Mouse (Mus musculus) megakaryocyte progenitor cell, adult 5-6 weeks (primary cell): Measurements from ENCODE around the gene S100a4. TPM values are rescaled to one million over a fixed set of nuclear protein-coding genes. Genes with fewer than 3 reads are reported as not detected.

Experiments
- ATAC-seq: replicated peaks from 2 replicates; pipeline ENCODE4 v1.8.0; 2016; ENCODE audit warnings: mild to moderate bottlenecking, moderate TSS enrichment, inconsistent platforms; ENCODE audit not compliant: poor library complexity
- total RNA-seq, 2 experiments: library from RNA; stranded (forward) in 1 of 2; stranded (reverse) in 1 of 2; fragments of 157-497, 149-512 nt in 1 of 2; fragments of 200-1000 nt in 1 of 2; gene quantifications; 2 replicates each; pipeline versions ENCODE4 v1.2.3 to v1.2.4; 2015 to 2017

S100a4 gene
- total RNA-seq (2015) (31.5 and 39.6 TPM in 2 replicates), total RNA-seq (2017) (19.4 and 53.6 TPM in 2 replicates)

DNA sequence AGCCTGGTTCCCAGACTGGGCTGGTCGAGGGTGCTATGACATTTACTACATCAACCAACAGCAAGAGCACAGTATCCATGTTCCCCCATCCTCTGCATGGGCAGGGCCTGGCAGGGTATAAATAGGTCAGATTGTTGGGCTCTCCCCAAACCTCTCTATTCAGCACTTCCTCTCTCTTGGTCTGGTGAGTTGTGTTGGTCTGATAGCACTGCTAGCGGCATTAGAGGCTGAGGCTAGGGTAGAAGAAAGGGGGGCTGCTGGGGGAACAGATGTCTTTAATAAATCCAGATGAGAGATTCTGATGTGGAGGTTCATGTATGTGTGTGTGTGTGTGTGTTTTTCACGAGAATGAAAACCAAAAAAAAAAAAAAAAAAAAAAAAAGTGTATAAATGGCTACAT, at the start of gene S100a4:
Gene S100a4, plus strand, starts transcription at position 149 of the 400 bp plus-strand sequence.
- peak; percentile 81 for ATAC-seq

- no peak for ATAC-seq
Observed at GRCm38 (mm10) chr3:90555954-90556353, 47.6 kb upstream of the S100a4 start.

- no peak for ATAC-seq
Observed at GRCm38 (mm10) chr3:90560008-90560628, 43.5 kb upstream of the S100a4 start, which contains the start of gene S100a3. Gene S100a3 (plus strand): TSS chr3:90560578.

DNA sequence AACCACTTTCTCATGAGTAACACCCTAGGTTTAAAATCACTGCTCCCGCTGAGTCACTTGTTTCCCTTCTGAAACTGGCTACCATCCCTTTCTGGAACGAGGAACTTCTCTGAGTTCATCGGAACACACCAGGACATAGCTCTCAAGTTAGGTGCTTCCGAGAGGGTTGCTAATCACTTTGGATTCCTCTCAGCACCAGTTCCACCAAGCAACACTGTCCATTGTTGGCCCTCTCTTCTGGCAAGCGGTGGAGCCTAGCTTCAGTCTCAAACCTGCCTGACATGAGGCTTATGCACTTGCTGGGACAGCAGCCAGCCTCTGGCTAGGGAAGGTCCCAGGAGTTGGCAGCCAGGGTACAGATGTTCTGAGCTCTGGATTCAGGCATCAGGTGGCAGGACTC, 28.9 kb upstream of the S100a4 start:
- no peak for ATAC-seq

DNA sequence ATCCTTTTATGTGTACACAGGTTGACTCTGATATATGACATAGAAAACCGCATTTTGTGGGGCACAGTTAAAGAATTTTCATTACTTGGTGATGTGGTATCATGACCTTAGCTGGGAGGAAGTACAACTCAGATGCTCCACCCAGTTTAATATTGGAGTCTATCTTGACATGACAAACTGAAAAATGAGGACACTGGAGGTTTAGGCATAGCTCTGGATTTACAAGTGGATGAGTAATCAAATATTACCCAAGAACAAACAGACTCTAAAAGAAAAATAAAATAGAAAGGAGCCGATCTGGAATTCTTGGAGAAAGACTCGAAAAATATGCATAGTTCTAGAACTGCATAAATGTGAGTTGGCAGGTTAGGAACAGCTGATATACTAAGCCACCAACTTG, 28.3 kb upstream of the S100a4 start:
- no peak for ATAC-seq

DNA sequence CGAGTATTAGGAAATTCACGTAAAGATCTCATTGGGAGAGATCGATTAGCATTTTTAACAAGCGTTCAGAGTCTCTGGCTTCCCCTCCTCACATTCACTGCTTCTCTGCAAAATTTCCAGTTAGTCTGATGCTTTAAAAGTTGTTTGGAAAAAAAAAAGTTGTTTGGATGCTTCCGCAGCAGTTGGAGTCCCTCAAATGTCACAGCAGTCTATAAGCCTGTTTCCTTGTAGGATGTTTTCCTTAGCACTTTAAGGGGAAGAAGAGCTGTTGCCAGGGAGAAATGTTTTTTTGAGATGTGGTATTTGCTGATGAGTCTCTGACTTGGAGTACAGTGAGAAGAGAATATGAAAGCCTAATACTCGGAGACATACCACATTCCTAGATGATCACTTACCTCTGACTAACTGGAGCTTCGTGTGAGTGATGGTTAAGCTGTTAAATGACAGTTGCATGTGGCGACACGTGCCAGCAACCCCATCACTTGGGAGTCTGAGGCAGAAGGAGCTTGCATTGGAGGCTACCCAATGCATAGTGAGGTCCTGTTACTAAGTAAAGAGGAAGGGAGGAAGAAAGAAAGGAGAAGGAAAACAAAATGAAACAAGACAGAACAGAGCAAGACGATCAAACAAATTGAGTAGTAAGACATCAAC, 27.1 kb upstream of the S100a4 start:
- ATAC-seq, result no peak

DNA sequence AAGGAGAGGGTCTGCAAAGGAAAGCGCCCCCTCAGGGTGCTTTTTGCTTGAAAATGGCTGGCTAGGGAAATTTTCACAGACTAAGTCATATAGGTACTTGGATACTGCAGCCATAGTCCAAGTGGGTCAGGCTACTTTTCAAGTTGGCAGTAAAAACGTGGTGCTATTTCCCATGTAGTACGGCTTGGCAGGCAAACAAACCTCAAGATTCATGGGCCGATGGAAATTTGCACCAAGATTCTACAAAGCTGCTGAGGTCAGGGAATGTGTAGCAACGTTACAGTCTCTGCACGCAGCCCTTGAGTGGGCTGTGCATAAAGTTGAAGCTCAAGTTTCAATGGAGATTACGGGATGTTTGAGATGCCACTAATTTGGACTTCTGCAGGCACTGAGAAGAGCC, 24.1 kb upstream of the S100a4 start:
- ATAC-seq, result no peak

- ATAC-seq, result no peak
Observed at GRCm38 (mm10) chr3:90581141-90581540, 22.4 kb upstream of the S100a4 start.

DNA sequence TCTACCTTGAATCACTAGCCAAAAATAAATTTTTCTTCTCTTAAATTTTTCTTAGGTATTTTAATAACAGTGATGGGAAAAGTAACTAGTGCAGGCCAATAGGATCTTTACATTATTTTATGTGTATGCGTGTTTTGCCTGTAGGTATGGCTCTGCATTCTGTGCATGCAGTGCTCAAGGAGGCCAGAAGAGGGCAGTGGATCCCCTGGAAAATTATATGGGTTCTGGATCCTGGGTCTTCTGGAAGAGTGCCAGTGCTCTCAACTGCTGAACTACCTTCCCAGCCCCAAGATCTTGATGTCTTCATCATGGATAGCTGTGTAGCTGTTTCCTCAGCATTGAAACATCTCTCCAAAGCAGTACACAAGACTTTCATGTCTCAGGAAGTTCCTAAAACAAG, 21.4 kb upstream of the S100a4 start:
- ATAC-seq, result no peak

DNA sequence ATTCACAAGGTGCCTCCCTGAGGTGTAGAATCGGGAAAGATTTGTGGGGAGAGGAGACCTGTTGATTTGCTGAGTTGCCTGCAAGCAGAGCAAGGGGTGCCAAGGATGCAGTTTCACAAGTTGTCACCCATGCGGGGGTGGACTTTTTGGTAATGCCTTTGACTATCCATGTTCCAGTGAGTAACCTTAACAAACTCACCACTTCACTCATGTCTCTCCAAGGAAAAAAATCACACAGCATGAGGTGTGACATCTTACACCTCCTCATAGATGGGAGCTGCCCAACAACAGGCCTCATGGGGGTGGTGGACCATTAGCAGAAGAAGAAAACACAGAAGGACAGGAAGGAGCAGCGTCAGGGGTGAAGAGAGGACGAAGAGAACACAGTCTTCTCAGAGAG, 21.0 kb upstream of the S100a4 start:
- ATAC-seq, result no peak

DNA sequence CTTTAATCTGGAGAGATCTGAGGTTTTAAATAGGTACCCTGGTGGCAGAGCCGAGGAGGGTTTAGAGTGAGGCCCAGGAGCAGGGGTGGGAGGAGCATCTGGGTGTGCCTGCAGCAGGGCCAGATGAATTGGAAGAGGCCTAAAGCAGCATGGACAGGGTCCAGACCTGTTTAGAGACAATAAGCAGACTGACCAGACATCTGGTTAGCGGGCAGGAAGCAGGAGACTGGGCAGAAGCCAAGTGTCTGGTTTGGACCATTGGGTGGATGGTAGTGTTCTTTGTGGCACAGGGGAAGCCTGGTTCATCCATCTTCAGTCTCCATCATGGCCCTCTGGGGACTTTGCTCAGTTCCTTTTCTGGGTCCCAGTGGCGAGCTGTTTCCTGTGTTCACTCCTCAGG, 19.7 kb upstream of the S100a4 start:
- no peak for ATAC-seq

- peak; percentile 53 for ATAC-seq
Observed at GRCm38 (mm10) chr3:90585595-90585994, 18.0 kb upstream of the S100a4 start.

DNA sequence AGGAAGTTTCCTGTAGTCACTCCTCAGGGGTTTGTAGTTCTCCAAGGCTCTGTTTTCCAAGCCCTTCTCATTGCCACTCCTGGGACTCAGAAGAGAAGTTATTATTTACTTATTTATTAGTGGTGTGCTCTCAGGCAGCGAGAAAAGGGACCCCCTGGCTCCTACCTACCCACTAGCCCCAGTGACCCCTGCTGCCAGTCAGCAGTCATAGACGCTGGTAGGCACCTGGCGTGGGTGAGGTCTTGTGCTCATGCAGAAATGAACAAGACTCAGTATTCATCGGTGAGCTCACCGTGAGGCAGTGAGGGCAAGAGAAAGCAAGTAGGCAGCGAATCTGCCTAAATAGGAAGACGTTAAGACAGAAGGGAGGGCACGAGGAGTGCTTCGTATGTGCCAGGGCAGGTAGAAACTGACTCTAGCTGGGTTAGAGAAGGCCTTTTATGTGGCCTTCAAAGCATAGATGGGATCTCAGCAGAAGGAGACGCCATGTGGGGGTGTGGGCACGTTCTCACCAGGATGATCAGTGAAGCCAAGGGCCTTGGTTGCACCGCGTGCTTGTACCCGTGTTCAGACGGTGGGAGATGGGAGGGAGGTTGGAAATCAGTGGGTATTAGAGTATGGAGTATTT, 17.4 kb upstream of the S100a4 start:
- no peak for ATAC-seq

DNA sequence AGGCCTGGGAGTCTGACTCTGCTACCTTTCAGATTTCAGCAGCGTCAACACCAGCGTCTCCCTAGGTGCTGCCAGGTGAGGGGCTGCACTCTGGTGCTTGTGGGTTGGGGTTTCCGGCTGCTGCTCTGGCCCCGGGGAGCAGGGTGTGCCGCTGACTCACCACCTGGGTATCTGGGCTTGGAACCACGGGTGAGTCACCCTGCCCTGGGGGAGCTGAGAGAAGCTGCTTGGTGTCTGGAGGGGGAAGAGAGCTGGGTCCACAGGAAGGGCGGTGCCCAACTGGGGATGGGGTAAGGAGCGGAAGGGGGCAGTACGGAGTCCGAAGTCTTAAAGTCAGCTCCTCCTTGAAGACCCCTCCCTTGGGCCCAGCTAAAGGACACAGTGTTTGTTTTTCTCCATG, 16.7 kb upstream of the S100a4 start:
- peak; percentile 81 for ATAC-seq

- peak; percentile 8 for ATAC-seq
Observed at GRCm38 (mm10) chr3:90587361-90588101, 16.0 kb upstream of the S100a4 start.

- ATAC-seq, result peak; percentile 60
Observed at GRCm38 (mm10) chr3:90589390-90589789, 14.2 kb upstream of the S100a4 start.

DNA sequence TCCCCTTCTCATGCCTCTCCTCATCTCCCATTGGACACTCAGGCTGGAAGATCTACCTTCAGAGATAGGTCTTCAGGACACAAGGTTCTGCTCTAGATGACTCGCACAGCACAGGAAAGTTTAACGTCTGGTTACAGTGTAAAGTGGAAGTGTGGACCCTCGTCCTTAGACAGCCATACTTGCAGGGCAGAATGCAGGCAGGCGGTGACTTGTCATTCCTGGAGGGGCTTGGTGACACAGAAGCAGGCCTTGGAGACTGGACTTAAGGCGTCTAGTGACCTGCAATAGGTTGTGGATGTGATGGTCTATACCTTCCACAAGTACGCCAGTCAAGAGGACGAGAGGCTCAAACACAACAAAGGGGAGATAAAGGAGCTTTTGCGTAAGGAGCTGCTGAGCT, 13.6 kb upstream of the S100a4 start, which contains the start of gene S100a2:
Gene S100a2, plus strand, starts transcription at position 301 of the 400 bp plus-strand sequence.
- ATAC-seq, result no peak

- 0 out of 2 replicates have a peak, but pooled peaks have one; percentile 21 for ATAC-seq
Observed at GRCm38 (mm10) chr3:90594466-90594865, 9.1 kb upstream of the S100a4 start.

DNA sequence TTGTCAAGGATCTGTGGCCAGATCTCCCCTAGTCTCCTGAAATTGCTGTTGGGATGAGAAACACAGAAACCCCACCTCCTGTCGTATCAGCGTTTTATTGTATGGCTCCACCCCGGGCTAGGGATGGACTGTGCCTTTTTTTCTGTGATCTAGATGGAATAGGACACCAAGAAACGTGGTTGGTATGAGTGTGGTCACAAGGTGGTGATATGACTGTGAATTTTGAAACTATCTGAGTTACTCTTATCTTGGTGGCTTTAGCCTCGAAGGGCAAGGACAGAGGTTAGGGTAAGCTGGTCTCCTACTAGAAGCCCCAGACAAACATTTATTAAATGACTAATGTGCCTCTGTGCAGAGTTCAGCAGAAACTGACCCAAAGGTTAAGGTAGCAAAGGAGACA, 8.0 kb upstream of the S100a4 start:
- no peak for ATAC-seq

DNA sequence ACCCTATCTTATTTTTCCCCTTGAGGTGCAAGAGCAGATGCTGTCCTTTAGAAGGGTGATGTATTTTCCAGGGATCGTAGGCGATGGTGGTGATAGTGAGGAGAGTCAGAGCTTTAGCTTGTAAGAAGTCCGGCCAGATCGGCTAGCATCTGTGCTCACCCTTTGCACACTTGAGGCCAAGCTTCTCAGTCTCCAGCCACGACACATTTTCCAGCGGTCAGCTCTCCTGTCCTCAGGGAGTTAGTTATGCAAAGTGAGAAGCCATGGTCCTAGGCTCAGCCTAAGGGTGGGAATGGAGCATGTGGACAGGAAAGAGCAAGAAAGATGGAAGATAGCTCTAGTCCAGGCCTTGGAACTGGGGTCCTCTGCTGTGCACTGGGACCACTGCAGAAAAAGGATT, 6.8 kb upstream of the S100a4 start:
- no peak for ATAC-seq

GRCm38 (mm10) chr3:90597736-90598135, 5.8 kb upstream of the S100a4 start:
- ATAC-seq, result no peak
